Mouse (Mus musculus) central nervous system, embryonic 14 days (tissue): ENCODE results near the gene Lyrm4. TPM values are rescaled to one million over a fixed set of nuclear protein-coding genes. Genes with fewer than 3 reads are reported as not detected.

ENCODE experiments used
- polyA plus RNA-seq: library from polyadenylated mRNA; depleted of rRNA; stranded (reverse); fragments of >200 nt; gene quantifications from 2 replicates; pipeline ENCODE4 v1.2.3, GENCODE M21; 2012; rRNA removed

Gene Lyrm4
- 12.0 and 13.5 TPM in 2 replicates for polyA plus RNA-seq

GRCm38 (mm10) chr13:36117143-36118014, at the start of gene Lyrm4, which contains the start of gene Fars2:
Gene Lyrm4, minus strand, starts transcription at chr13:36117526.
Gene Fars2, plus strand, starts transcription at chr13:36117412.

GRCm38 (mm10) chr13:35958539-35958938, 158.8 kb downstream of the Lyrm4 start, which contains the start of gene Ppp1r3g:
Gene Ppp1r3g, plus strand, starts transcription at chr13:35958839.

Other genes with a start within 250 kb of the Lyrm4 start
- gene Rpp40, start 211.2 kb downstream of the Lyrm4 start, polyA plus RNA-seq = 6.4 and 7.0 TPM in 2 replicates
- 0.50 and 0.54 TPM in 2 replicates for gene Ppp1r3g, start 158.7 kb downstream of the Lyrm4 start, polyA plus RNA-seq
- 30.5 and 32.8 TPM in 2 replicates for gene Fars2, start 114 bp downstream of the Lyrm4 start, polyA plus RNA-seq